Mouse (Mus musculus): Measurements from ENCODE around the gene Dlgap3. TPM values are rescaled to one million over a fixed set of nuclear protein-coding genes. Genes with fewer than 3 reads are reported as not detected.
A peak's percentile ranks its signal among the peaks of the same experiment; 100 is the strongest.

Gene Dlgap3
- polyA plus RNA-seq, 1 experiment from 2014 or later, result 8.3 TPM

GRCm38 (mm10) chr4:127200769-127201617 lies 32.0 kb downstream of the Dlgap3 start:
- Histone ChIP-seq H3K9me3 (ENCODE audit: control insufficient read depth, low read length) (no peaks in the 10 kb centered on the region), H3K4me1 (replicated peaks; ENCODE audit: control insufficient read depth, insufficient read depth, low read length) (no peaks in the 10 kb centered on the region), H3K4me3 (replicated peaks; ENCODE audit: low read length) (no peak overlapping the region), H3K9ac (replicated peaks; ENCODE audit: low read depth, low read length) (no peak overlapping the region), H3K4me2 (ENCODE audit: low read length) (no peak overlapping the region), H3K36me3 (ENCODE audit: control insufficient read depth, insufficient read depth) (no peaks in the 10 kb centered on the region), H3K27ac (ENCODE audit: low read length) (no peak overlapping the region), H3K27me3 (replicated peaks; ENCODE audit: control insufficient read depth, insufficient read depth, low read length) (no peaks in the 10 kb centered on the region)
- 68% methylated on average over 13 of the region's 13 CpGs for WGBS
- ATAC-seq, result no peak

- no peak for ATAC-seq
- WGBS, result 67% methylated on average over 1 of the region's 1 CpGs
- H3K36me3 ChIP-seq (ENCODE audit: control insufficient read depth, insufficient read depth), result no peaks in the 10 kb centered on the region
Observed at GRCm38 (mm10) chr4:127203081-127203480, 34.1 kb downstream of the Dlgap3 start.

GRCm38 (mm10) chr4:127211318-127211717 lies 42.3 kb downstream of the Dlgap3 start:
- no peak overlapping the region for H3K9ac ChIP-seq (replicated peaks; ENCODE audit: low read depth, low read length)
- H3K27me3 ChIP-seq (replicated peaks; ENCODE audit: control insufficient read depth, insufficient read depth, low read length), result peaks cover 7% of the 10 kb centered on the region
- H3K4me2 ChIP-seq (ENCODE audit: low read length), result no peak overlapping the region
- no peak overlapping the region for H3K27ac ChIP-seq (ENCODE audit: low read length)
- no peaks in the 10 kb centered on the region for H3K9me3 ChIP-seq (ENCODE audit: control insufficient read depth, low read length)
- WGBS, result 80% methylated on average over 9 of the region's 9 CpGs
- no peak for ATAC-seq
- H3K4me1 ChIP-seq (replicated peaks; ENCODE audit: control insufficient read depth, insufficient read depth, low read length), result peaks cover 4% of the 10 kb centered on the region; the same call in 1 of the 2 replicates
- H3K4me3 ChIP-seq (replicated peaks; ENCODE audit: low read length), result no peak overlapping the region
- no peaks in the 10 kb centered on the region for H3K36me3 ChIP-seq (ENCODE audit: control insufficient read depth, insufficient read depth)

More at GRCm38 (mm10) chr4:127203081-127203480, 34.1 kb downstream of the Dlgap3 start:
- Histone ChIP-seq H3K4me1 (replicated peaks; ENCODE audit: control insufficient read depth, insufficient read depth, low read length) (no peaks in the 10 kb centered on the region), H3K4me3 (replicated peaks; ENCODE audit: low read length) (no peak overlapping the region), H3K4me2 (ENCODE audit: low read length) (no peak overlapping the region), H3K27ac (ENCODE audit: low read length) (no peak overlapping the region), H3K9ac (replicated peaks; ENCODE audit: low read depth, low read length) (no peak overlapping the region), H3K9me3 (ENCODE audit: control insufficient read depth, low read length) (no peaks in the 10 kb centered on the region), H3K27me3 (replicated peaks; ENCODE audit: control insufficient read depth, insufficient read depth, low read length) (no peaks in the 10 kb centered on the region)

GRCm38 (mm10) chr4:127214510-127214909 lies 45.5 kb downstream of the Dlgap3 start:
- 18% methylated on average over 27 of the region's 28 CpGs for WGBS
- ATAC-seq, result 0 out of 2 replicates have a peak, but pooled peaks have one; percentile 26
- peak overlapping the region; percentile 26 for H3K4me2 ChIP-seq (ENCODE audit: low read length)
- H3K36me3 ChIP-seq (ENCODE audit: control insufficient read depth, insufficient read depth), result no peaks in the 10 kb centered on the region
- H3K4me1 ChIP-seq (replicated peaks; ENCODE audit: control insufficient read depth, insufficient read depth, low read length), result peaks cover 4% of the 10 kb centered on the region; the same call in 1 of the 2 replicates
- H3K27me3 ChIP-seq (replicated peaks; ENCODE audit: control insufficient read depth, insufficient read depth, low read length), result peaks cover 7% of the 10 kb centered on the region
- peak overlapping the region; percentile 21 for H3K4me3 ChIP-seq (replicated peaks; ENCODE audit: low read length)
- peak overlapping the region; percentile 25; the same call in 1 of the 2 replicates for H3K9ac ChIP-seq (replicated peaks; ENCODE audit: low read depth, low read length)
- H3K27ac ChIP-seq (ENCODE audit: low read length), result no peak overlapping the region
- no peaks in the 10 kb centered on the region for H3K9me3 ChIP-seq (ENCODE audit: control insufficient read depth, low read length)

- Histone ChIP-seq H3K4me1 (replicated peaks; ENCODE audit: control insufficient read depth, insufficient read depth, low read length) (peaks cover 4% of the 10 kb centered on the region; the same call in 1 of the 2 replicates), H3K27ac (ENCODE audit: low read length) (no peak overlapping the region), H3K9ac (replicated peaks; ENCODE audit: low read depth, low read length) (no peak overlapping the region), H3K27me3 (replicated peaks; ENCODE audit: control insufficient read depth, insufficient read depth, low read length) (peaks cover 7% of the 10 kb centered on the region), H3K9me3 (ENCODE audit: control insufficient read depth, low read length) (no peaks in the 10 kb centered on the region), H3K4me2 (ENCODE audit: low read length) (no peak overlapping the region), H3K4me3 (replicated peaks; ENCODE audit: low read length) (no peak overlapping the region), H3K36me3 (ENCODE audit: control insufficient read depth, insufficient read depth) (no peaks in the 10 kb centered on the region)
- no peak for ATAC-seq
- WGBS, result 64% methylated on average over 11 of the region's 11 CpGs
Observed at GRCm38 (mm10) chr4:127215103-127215502, 46.1 kb downstream of the Dlgap3 start.

- H3K4me1 ChIP-seq (replicated peaks; ENCODE audit: control insufficient read depth, insufficient read depth, low read length), result peaks cover 4% of the 10 kb centered on the region; the same call in 1 of the 2 replicates
- H3K36me3 ChIP-seq (ENCODE audit: control insufficient read depth, insufficient read depth), result no peaks in the 10 kb centered on the region
- no peak overlapping the region for H3K4me2 ChIP-seq (ENCODE audit: low read length)
- H3K9ac ChIP-seq (replicated peaks; ENCODE audit: low read depth, low read length), result no peak overlapping the region
- no peak for ATAC-seq
- no peak overlapping the region for H3K27ac ChIP-seq (ENCODE audit: low read length)
- 46% methylated on average over 7 of the region's 9 CpGs for WGBS
- H3K9me3 ChIP-seq (ENCODE audit: control insufficient read depth, low read length), result no peaks in the 10 kb centered on the region
- H3K27me3 ChIP-seq (replicated peaks; ENCODE audit: control insufficient read depth, insufficient read depth, low read length), result peaks cover 7% of the 10 kb centered on the region
- H3K4me3 ChIP-seq (replicated peaks; ENCODE audit: low read length), result no peak overlapping the region
Observed at GRCm38 (mm10) chr4:127215799-127216198, 46.8 kb downstream of the Dlgap3 start.

- no peaks in the 10 kb centered on the region for H3K36me3 ChIP-seq (ENCODE audit: control insufficient read depth, insufficient read depth)
- no peak overlapping the region for H3K4me3 ChIP-seq (replicated peaks; ENCODE audit: low read length)
- H3K4me1 ChIP-seq (replicated peaks; ENCODE audit: control insufficient read depth, insufficient read depth, low read length), result peaks cover 4% of the 10 kb centered on the region; the same call in 1 of the 2 replicates
- WGBS, result 61% methylated on average over 4 of the region's 4 CpGs
- peaks cover 7% of the 10 kb centered on the region for H3K27me3 ChIP-seq (replicated peaks; ENCODE audit: control insufficient read depth, insufficient read depth, low read length)
- ATAC-seq, result no peak
- H3K27ac ChIP-seq (ENCODE audit: low read length), result no peak overlapping the region
- H3K9ac ChIP-seq (replicated peaks; ENCODE audit: low read depth, low read length), result no peak overlapping the region
- H3K4me2 ChIP-seq (ENCODE audit: low read length), result no peak overlapping the region
- no peaks in the 10 kb centered on the region for H3K9me3 ChIP-seq (ENCODE audit: control insufficient read depth, low read length)
Observed at GRCm38 (mm10) chr4:127216251-127216651, 47.2 kb downstream of the Dlgap3 start.

- Histone ChIP-seq H3K4me2 (ENCODE audit: low read length) (no peak overlapping the region), H3K27ac (ENCODE audit: low read length) (no peak overlapping the region), H3K4me3 (replicated peaks; ENCODE audit: low read length) (no peak overlapping the region), H3K27me3 (replicated peaks; ENCODE audit: control insufficient read depth, insufficient read depth, low read length) (peaks cover 7% of the 10 kb centered on the region), H3K9me3 (ENCODE audit: control insufficient read depth, low read length) (no peaks in the 10 kb centered on the region), H3K4me1 (replicated peaks; ENCODE audit: control insufficient read depth, insufficient read depth, low read length) (peaks cover 4% of the 10 kb centered on the region; the same call in 1 of the 2 replicates), H3K9ac (replicated peaks; ENCODE audit: low read depth, low read length) (no peak overlapping the region), H3K36me3 (ENCODE audit: control insufficient read depth, insufficient read depth) (no peaks in the 10 kb centered on the region)
- ATAC-seq, result no peak
- 45% methylated on average over 11 of the region's 11 CpGs for WGBS
Observed at GRCm38 (mm10) chr4:127217048-127217447, 48.0 kb downstream of the Dlgap3 start.

- Histone ChIP-seq H3K36me3 (ENCODE audit: control insufficient read depth, insufficient read depth) (no peaks in the 10 kb centered on the region), H3K27me3 (replicated peaks; ENCODE audit: control insufficient read depth, insufficient read depth, low read length) (peaks cover 10% of the 10 kb centered on the region), H3K27ac (ENCODE audit: low read length) (no peak overlapping the region), H3K4me1 (replicated peaks; ENCODE audit: control insufficient read depth, insufficient read depth, low read length) (peaks cover 16% of the 10 kb centered on the region), H3K4me2 (ENCODE audit: low read length) (no peak overlapping the region), H3K9ac (replicated peaks; ENCODE audit: low read depth, low read length) (no peak overlapping the region), H3K4me3 (replicated peaks; ENCODE audit: low read length) (no peak overlapping the region), H3K9me3 (ENCODE audit: control insufficient read depth, low read length) (no peaks in the 10 kb centered on the region)
- WGBS, result 37% methylated on average over 10 of the region's 10 CpGs
- no peak for ATAC-seq
Observed at GRCm38 (mm10) chr4:127223291-127223690, 54.3 kb downstream of the Dlgap3 start.
